Mouse (Mus musculus) MEL (cell line): ENCODE measurements around the gene H2afj.

Experiments used
- CTCF ChIP-seq, 3 experiments: IDR thresholded peaks in 2 of 3; conservative IDR thresholded peaks in 1 of 3; 2 replicates each; pipeline ENCODE4 v1.5.1; 2011 to 2012; ENCODE audit warnings: low read length in 3 of 3, low read depth in 2 of 3, mild to moderate bottlenecking in 2 of 3, improper control_type of control experiment in 1 of 3, inconsistent platforms in 1 of 3, mixed read lengths in 1 of 3, moderate library complexity in 1 of 3; ENCODE audit not compliant: control insufficient read depth in 1 of 3, insufficient read depth in 1 of 3, poor library complexity in 1 of 3, severe bottlenecking in 1 of 3
- E2F4 ChIP-seq: IDR thresholded peaks from 2 replicates; pipeline ENCODE4 v1.6.1; 2011; ENCODE audit warnings: low read depth, low read length, improper control_type of control experiment, borderline replicate concordance
- ETS1 ChIP-seq: IDR thresholded peaks from 2 replicates; pipeline ENCODE4 v1.6.1; 2012; ENCODE audit warnings: low read depth, mild to moderate bottlenecking, inconsistent platforms, low read length, improper control_type of control experiment, moderate library complexity
- NRF1 ChIP-seq: IDR thresholded peaks from 2 replicates; pipeline ENCODE4 v1.6.1; 2014; ENCODE audit warnings: low read depth, mild to moderate bottlenecking, inconsistent platforms, low read length, improper control_type of control experiment, moderate library complexity; ENCODE audit not compliant: poor library complexity, insufficient read depth, severe bottlenecking
- TBP ChIP-seq: IDR thresholded peaks from 2 replicates; pipeline ENCODE4 v1.8.0; 2011; ENCODE audit warnings: low read depth, low read length, improper control_type of control experiment
- USF2 ChIP-seq, 2 experiments: IDR thresholded peaks; 2 replicates each; pipeline ENCODE4 v1.6.1; 2011 to 2012; ENCODE audit warnings: improper control_type of control experiment in 2 of 2, low read length in 2 of 2, borderline replicate concordance in 1 of 2, inconsistent platforms in 1 of 2, low read depth in 1 of 2, mild to moderate bottlenecking in 1 of 2; ENCODE audit not compliant: insufficient read depth in 1 of 2
- ZKSCAN1 ChIP-seq: IDR thresholded peaks from 2 replicates; pipeline ENCODE4 v1.6.1; 2012; ENCODE audit warnings: low read depth, mild to moderate bottlenecking, inconsistent platforms, low read length, improper control_type of control experiment, moderate library complexity

GRCm38 (mm10) chr6:136808014-136808417 is at the start of gene H2afj:
- no peak for TF ChIP-seq ZKSCAN1
- TF ChIP-seq CTCF (IDR thresholded peaks at IDR 0.05 in 2 of 3, conservative IDR thresholded peaks at IDR 0.05 in 1 of 3; ENCODE audit: control insufficient read depth in 1 of 3, insufficient read depth in 1 of 3, low read depth in 2 of 3, low read length in 3 of 3, poor library complexity in 1 of 3, severe bottlenecking in 1 of 3): no peak
- TF ChIP-seq ETS1: no peak
- TF ChIP-seq E2F4: no peak
- TF ChIP-seq TBP: peak; percentile 71
- TF ChIP-seq USF2 (IDR thresholded peaks at IDR 0.05; ENCODE audit: borderline replicate concordance in 1 of 2, insufficient read depth in 1 of 2, low read depth in 1 of 2, low read length in 2 of 2): no peak
- no peak for TF ChIP-seq NRF1
